Mouse (Mus musculus): Measurements from ENCODE around the gene Muc1.

The Muc1 gene

GRCm38 (mm10) chr3:89228836-89229235 lies at the start of gene Muc1:
TSS of gene Muc1 (plus strand) at chr3:89229057.
- DNase-seq (ENCODE audit: low spot score in 2 of 2), result no peak

- no peak for DNase-seq (ENCODE audit: low spot score in 2 of 2)
Measured at GRCm38 (mm10) chr3:89181749-89182500, 46.9 kb upstream of the Muc1 start.

DNA sequence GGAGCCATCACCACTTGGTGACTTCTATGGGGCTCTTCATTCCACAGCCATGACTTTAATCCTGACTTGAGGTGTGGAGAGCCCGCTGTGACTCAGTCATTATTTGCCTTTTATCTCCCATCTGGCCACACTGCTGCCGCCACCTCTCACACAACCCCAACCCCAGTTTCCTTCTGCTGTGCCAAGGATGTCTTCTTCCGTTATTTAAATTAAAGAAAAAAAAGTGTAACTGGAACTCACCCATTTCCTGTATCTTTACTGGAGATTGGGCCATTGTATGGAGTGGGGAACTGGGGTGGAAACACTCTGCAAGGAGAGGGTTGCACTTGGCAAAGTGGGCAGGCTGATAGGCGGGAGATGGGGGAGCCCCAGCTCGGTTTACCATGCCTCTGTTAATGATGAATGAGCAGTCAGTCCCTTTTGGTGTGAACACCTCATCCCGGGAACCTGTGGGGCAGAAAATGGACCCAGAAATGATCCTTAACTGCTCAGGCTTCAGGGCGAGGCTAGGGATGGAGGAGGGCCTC lies 46.3 kb upstream of the Muc1 start:
- no peak for DNase-seq (ENCODE audit: low spot score in 2 of 2)

- peak; percentile 77 to 86 for DNase-seq (ENCODE audit: low spot score in 2 of 2)
Measured at GRCm38 (mm10) chr3:89183058-89183958, 45.5 kb upstream of the Muc1 start, which contains the start of gene Fam189b. TSS of gene Fam189b (plus strand) at chr3:89183143.

- no peak for DNase-seq (ENCODE audit: low spot score in 2 of 2)
Measured at GRCm38 (mm10) chr3:89183959-89184315, 44.9 kb upstream of the Muc1 start.

GRCm38 (mm10) chr3:89187197-89187596 lies 41.7 kb upstream of the Muc1 start:
- no peak for DNase-seq (ENCODE audit: low spot score in 2 of 2)

DNA sequence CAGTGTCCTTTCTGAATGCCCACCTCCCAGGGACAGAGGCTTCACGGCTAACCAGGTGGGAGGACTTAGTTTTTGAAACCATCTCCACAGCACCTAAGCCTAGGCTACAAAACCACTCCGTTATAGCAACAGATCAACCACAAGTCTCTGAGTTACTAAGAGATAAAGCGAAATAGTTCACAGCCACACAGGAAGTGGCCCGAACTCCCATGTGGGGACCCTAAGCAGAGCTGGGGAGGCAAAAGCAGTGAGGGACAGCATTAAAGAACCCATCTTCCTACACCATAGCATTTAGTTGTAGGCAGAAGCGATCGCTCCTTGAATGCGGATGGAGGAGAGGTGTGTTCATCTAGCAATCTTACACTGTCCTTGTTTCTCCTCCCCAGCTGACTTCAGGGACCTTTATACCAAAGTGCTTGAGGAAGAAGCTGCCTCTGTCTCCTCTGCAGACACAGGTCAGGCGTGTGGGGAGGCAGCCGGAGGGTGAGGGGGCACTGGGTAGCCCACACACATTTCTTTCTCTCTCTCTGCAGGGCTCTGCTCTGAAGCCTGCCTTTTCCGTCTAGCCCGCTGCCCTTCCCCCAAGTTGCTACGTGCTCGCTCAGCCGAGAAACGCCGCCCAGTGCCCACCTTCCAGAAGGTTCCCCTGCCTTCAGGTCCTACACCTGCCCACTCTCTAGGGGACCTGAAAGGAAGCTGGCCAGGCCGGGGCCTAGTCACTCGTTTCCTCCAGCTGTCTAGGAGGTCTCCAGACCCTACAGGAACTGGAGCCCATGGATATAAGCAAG lies 41.0 kb upstream of the Muc1 start:
- DNase-seq (ENCODE audit: low spot score in 2 of 2), result no peak

GRCm38 (mm10) chr3:89188478-89188875 lies 40.4 kb upstream of the Muc1 start:
- DNase-seq (ENCODE audit: low spot score in 2 of 2), result no peak

GRCm38 (mm10) chr3:89190436-89190835 lies 38.4 kb upstream of the Muc1 start:
- DNase-seq (ENCODE audit: low spot score in 2 of 2), result no peak

DNA sequence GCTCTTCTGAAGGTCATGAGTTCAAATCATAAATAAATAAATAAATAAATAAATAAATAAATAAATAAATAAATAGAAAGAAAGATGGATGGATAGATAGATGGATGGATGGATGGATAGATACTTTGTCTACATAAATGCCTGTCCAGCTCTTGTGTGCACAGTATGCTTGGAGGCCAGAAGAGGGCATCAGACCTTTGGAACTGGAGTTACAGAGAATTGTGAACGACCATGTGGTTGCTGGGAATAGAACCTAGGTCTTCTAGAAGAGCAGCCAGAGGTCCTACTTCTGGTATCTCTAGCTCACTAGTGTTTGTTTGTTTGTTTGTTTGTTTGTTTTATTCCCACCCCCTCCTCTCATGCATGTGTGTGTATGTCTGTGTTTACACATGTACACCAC lies 35.5 kb upstream of the Muc1 start:
- no peak for DNase-seq (ENCODE audit: low spot score in 2 of 2)

GRCm38 (mm10) chr3:89193853-89194252 lies 35.0 kb upstream of the Muc1 start:
- no peak for DNase-seq (ENCODE audit: low spot score in 2 of 2)

- peak; percentile 75 to 87 for DNase-seq (ENCODE audit: low spot score in 2 of 2)
Measured at GRCm38 (mm10) chr3:89195979-89196877, 32.6 kb upstream of the Muc1 start.

DNA sequence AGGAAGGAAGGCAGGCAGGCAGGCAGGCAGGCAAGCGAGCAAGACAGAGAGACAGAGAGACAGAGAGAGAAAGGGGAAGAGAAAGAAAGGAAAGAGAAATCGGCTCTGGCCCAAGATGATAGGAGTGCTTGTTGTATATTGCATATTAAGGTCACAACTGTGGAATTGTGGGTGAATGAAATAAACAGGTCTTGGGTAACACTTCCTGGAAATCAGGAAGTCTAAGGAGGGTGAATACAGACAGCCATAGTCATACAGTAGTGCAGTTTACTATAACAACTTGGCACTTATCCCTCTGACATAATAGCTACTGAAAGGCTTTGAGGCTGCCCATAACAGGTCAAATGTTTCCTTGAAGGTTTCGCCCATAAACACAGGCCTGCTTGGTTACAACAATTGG lies 29.0 kb upstream of the Muc1 start:
- DNase-seq (ENCODE audit: low spot score in 2 of 2), result no peak

DNA sequence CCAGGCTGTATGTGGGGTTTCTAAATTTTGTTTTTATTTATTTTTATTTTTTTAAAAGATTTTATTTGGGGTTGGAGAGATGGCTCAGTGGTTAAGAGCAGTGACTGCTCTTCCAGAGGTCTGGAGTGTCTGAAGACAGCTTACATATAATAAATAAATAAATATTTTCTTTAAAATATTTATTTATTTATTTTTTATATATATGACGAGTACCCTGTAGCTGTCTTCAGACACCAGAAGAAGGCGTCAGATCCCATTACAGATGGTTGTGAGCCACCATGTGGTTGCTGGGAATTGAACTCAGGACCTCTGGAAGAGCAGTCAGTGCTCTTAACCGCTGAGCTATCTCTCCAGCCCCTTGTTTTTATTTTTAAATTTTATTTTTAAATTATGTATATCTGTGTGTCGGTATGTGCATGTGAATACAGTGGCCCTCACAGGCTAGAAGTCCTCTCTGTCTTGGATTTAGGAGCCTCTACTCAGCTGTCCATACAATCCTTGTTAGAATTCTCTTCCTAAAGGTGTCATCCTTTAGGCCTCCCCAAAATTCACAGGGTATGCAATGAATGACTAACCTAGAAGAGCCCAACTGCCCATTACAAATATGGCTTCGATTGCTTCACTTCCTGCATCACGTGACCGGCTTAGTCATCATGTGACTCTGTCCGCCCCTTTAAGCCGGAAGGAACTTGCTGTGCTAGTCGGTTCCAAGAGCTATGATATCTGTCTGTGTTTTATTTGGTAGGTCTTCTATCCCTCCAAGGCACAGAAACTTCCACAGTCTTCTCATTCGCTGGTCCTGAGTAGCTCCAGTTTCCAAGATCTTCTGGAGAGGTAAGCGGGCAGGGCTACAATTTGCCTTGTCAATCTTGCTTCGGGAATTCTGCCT lies 26.4 kb upstream of the Muc1 start, which contains the start of gene Gba:
TSS of gene Gba (plus strand) at position 676 of the 889 bp plus-strand sequence.
- DNase-seq (ENCODE audit: low spot score in 2 of 2), result peak; percentile 80 to 83

- no peak for DNase-seq (ENCODE audit: low spot score in 2 of 2)
Measured at GRCm38 (mm10) chr3:89203142-89203514, 25.7 kb upstream of the Muc1 start.

- DNase-seq (ENCODE audit: low spot score in 2 of 2), result no peak
Measured at GRCm38 (mm10) chr3:89206079-89206478, 22.8 kb upstream of the Muc1 start.

GRCm38 (mm10) chr3:89206695-89207094 lies 22.2 kb upstream of the Muc1 start:
- DNase-seq (ENCODE audit: low spot score in 2 of 2), result peak in 1 of 2 experiments; percentile 42

DNA sequence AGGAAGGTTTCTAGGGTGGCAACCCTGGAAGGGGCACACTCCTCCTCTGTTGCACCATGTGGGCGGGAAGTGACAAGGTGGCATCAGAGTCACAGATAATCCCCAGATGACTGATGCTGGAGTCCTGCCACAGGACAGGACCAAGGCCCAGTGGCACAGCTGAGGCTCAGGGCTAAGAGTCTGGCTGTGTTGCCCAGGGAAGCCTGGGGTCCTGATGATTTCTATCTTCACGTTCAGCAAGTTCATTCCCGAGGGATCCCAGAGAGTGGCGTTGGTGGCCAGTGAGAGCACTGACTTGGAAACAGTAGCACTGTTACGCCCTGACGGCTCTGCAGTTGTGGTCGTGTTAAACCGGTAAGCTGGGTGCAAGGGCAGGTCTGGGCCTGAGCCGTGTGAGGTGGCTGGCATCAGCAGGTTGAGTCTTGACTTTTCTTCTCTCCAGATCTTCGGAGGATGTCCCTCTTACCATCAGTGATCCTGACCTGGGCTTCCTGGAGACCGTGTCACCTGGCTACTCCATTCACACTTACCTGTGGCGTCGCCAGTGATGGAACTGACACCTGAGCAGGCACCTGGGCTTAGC lies 20.7 kb upstream of the Muc1 start:
- peak; percentile 56 to 73 for DNase-seq (ENCODE audit: low spot score in 2 of 2)

- DNase-seq (ENCODE audit: low spot score in 2 of 2), result no peak
Measured at GRCm38 (mm10) chr3:89208736-89209135, 20.1 kb upstream of the Muc1 start.
